Mouse (Mus musculus) kidney, postnatal 4 days (tissue): Measurements from ENCODE around the gene Acvr1.
A peak's percentile ranks its signal among the peaks of the same experiment; 100 is the strongest.

Experiments used
- DNase-seq, 2 experiments: peaks; one replicate each; pipeline ENCODE4 v3.0.0; 2021; ENCODE audit warnings: mixed read lengths in 2 of 2

Gene Acvr1

GRCm38 (mm10) chr2:58557045-58557845, 9.7 kb downstream of the Acvr1 start:
- no peak for DNase-seq

GRCm38 (mm10) chr2:58552296-58552695, 14.7 kb downstream of the Acvr1 start:
- no peak for DNase-seq

- DNase-seq, result no peak
Measured at GRCm38 (mm10) chr2:58551866-58552265, 15.1 kb downstream of the Acvr1 start.

GRCm38 (mm10) chr2:58550488-58550887, 16.5 kb downstream of the Acvr1 start:
- no peak for DNase-seq

GRCm38 (mm10) chr2:58549960-58550359, 17.0 kb downstream of the Acvr1 start:
- no peak for DNase-seq

- DNase-seq, result no peak
Measured at GRCm38 (mm10) chr2:58548943-58549342, 18.0 kb downstream of the Acvr1 start.

GRCm38 (mm10) chr2:58546264-58546663, 20.7 kb downstream of the Acvr1 start:
- DNase-seq, result no peak

- DNase-seq, result no peak
Measured at GRCm38 (mm10) chr2:58544368-58544767, 22.6 kb downstream of the Acvr1 start.

- no peak for DNase-seq
Measured at GRCm38 (mm10) chr2:58543252-58543651, 23.7 kb downstream of the Acvr1 start.

- no peak for DNase-seq
Measured at GRCm38 (mm10) chr2:58538196-58538595, 28.8 kb downstream of the Acvr1 start.

GRCm38 (mm10) chr2:58536796-58537195, 30.2 kb downstream of the Acvr1 start:
- DNase-seq, result no peak

GRCm38 (mm10) chr2:58535233-58535632, 31.7 kb downstream of the Acvr1 start:
- DNase-seq, result peak; percentile 31 to 63

GRCm38 (mm10) chr2:58534379-58534778, 32.6 kb downstream of the Acvr1 start:
- DNase-seq, result no peak

- peak in 1 of 2 experiments; percentile 31 for DNase-seq
Measured at GRCm38 (mm10) chr2:58533521-58534001, 33.4 kb downstream of the Acvr1 start.

- DNase-seq, result peak; percentile 78 to 86
Measured at GRCm38 (mm10) chr2:58532260-58532850, 34.6 kb downstream of the Acvr1 start.

- DNase-seq, result no peak
Measured at GRCm38 (mm10) chr2:58530521-58530920, 36.4 kb downstream of the Acvr1 start.

- peak in 1 of 2 experiments; percentile 37 for DNase-seq
Measured at GRCm38 (mm10) chr2:58529860-58530440, 37.0 kb downstream of the Acvr1 start.

GRCm38 (mm10) chr2:58529384-58529783, 37.6 kb downstream of the Acvr1 start:
- no peak for DNase-seq

- no peak for DNase-seq
Measured at GRCm38 (mm10) chr2:58527786-58528185, 39.2 kb downstream of the Acvr1 start.

- no peak for DNase-seq
Measured at GRCm38 (mm10) chr2:58524356-58524755, 42.6 kb downstream of the Acvr1 start.

GRCm38 (mm10) chr2:58523894-58524293, 43.1 kb downstream of the Acvr1 start:
- no peak for DNase-seq

- no peak for DNase-seq
Measured at GRCm38 (mm10) chr2:58523097-58523496, 43.9 kb downstream of the Acvr1 start.

- DNase-seq, result no peak
Measured at GRCm38 (mm10) chr2:58521621-58522020, 45.3 kb downstream of the Acvr1 start.

GRCm38 (mm10) chr2:58520727-58521126, 46.2 kb downstream of the Acvr1 start:
- no peak for DNase-seq
